Mouse (Mus musculus) liver, adult 2 months (tissue): ENCODE measurements around the gene Zbtb20. TPM values are rescaled to one million over a fixed set of nuclear protein-coding genes. Genes with fewer than 3 reads are reported as not detected.
A peak's percentile ranks its signal among the peaks of the same experiment; 100 is the strongest.

Experiments
- DNase-seq: peaks from one replicate; pipeline ENCODE4 v3.0.0-alpha.2; 2011; ENCODE audit warnings: low read depth, low spot score; ENCODE audit errors: extremely low read depth
- H3K27ac ChIP-seq: fragments of 200-500 bp; replicated peaks from 2 replicates; pipeline ENCODE4 v1.5.1; 2012; ENCODE audit warnings: low read depth, mild to moderate bottlenecking, control low read depth, inconsistent platforms, low read length; ENCODE audit not compliant: insufficient read depth
- H3K27me3 ChIP-seq: fragments of 200-500 bp; 2 replicates; pipeline ENCODE4 v1.6.1; 2012; ENCODE audit warnings: mild to moderate bottlenecking, moderate library complexity, low read length, inconsistent platforms; ENCODE audit not compliant: control insufficient read depth, insufficient read depth
- H3K36me3 ChIP-seq: fragments of 200-500 bp; 2 replicates; pipeline ENCODE4 v1.6.1; 2012; ENCODE audit warnings: low read length, inconsistent platforms; ENCODE audit not compliant: control insufficient read depth, insufficient read depth
- H3K4me1 ChIP-seq: fragments of 200-500 bp; 2 replicates; pipeline ENCODE4 v1.6.1; 2011; ENCODE audit warnings: low read length; ENCODE audit not compliant: control insufficient read depth, insufficient read depth
- H3K4me3 ChIP-seq: fragments of 200-500 bp; 2 replicates; pipeline ENCODE4 v1.5.1; 2011; ENCODE audit warnings: low read depth, mild to moderate bottlenecking, control low read depth, low read length, moderate library complexity; ENCODE audit not compliant: insufficient read depth
- H3K79me2 ChIP-seq: fragments of 200-500 bp; 2 replicates; pipeline ENCODE4 v1.6.1; 2012; ENCODE audit warnings: inconsistent platforms, mild to moderate bottlenecking, low read length, moderate library complexity; ENCODE audit not compliant: control insufficient read depth, insufficient read depth
- H3K9ac ChIP-seq: fragments of 200-500 bp; 2 replicates; pipeline ENCODE4 v1.6.1; 2012; ENCODE audit warnings: low read depth, mild to moderate bottlenecking, control low read depth, inconsistent platforms, low read length
- CTCF ChIP-seq: fragments of 200-500 bp; IDR thresholded peaks from 2 replicates; pipeline ENCODE4 v1.5.1; 2011; ENCODE audit warnings: low read depth, low read length, control low read depth
- POLR2A ChIP-seq: fragments of 200-500 bp; IDR thresholded peaks from 2 replicates; pipeline ENCODE4 v1.6.1; 2011; ENCODE audit warnings: low read length, control low read depth; ENCODE audit not compliant: insufficient read depth; ENCODE audit errors: extremely low read depth
- WGBS: fragments of 180-500 bp; shearing (Covaris S2); methylation state at CpG from one replicate; pipeline ENCODE4 v1.1.7; 2018; 5-methylcytosine and 5-hydroxymethylcytosine counted together
- polyA plus RNA-seq: library from polyadenylated mRNA; depleted of rRNA; stranded (reverse); fragments of >200 nt; gene quantifications from 2 replicates; pipeline ENCODE4 v1.2.3, GENCODE M21; 2012
- total RNA-seq: library from RNA; depleted of rRNA; stranded (reverse); fragments of >200 nt; gene quantifications from 2 replicates; pipeline ENCODE4 v1.2.3, GENCODE M21; 2014

Gene Zbtb20
- total and polyA plus RNA-seq, 2 experiments = 17.8 to 52.6 TPM

- Histone ChIP-seq H3K27ac (no peak overlapping the region), H3K27me3 (no peaks in the 10 kb centered on the region), H3K4me3 (no peak overlapping the region), H3K4me1 (peaks cover 5% of the 10 kb centered on the region; the same call in 1 of the 2 replicates), H3K36me3 (peaks cover 12% of the 10 kb centered on the region), H3K79me2 (peaks cover 6% of the 10 kb centered on the region; the same call in 1 of the 2 replicates), H3K9ac (no peak overlapping the region)
- no peak for DNase-seq
- WGBS = 89% methylated on average over 3 of the region's 3 CpGs
- TF ChIP-seq CTCF (no peak), POLR2A (no peak)
Observed at GRCm38 (mm10) chr16:43471060-43471459, 595.4 kb downstream of the Zbtb20 start.

GRCm38 (mm10) chr16:43474941-43475728 lies 599.5 kb downstream of the Zbtb20 start:
- H3K27ac ChIP-seq = no peak overlapping the region
- no peaks in the 10 kb centered on the region for H3K27me3 ChIP-seq
- 56% methylated on average over 11 of the region's 11 CpGs for WGBS
- peaks cover 8% of the 10 kb centered on the region; the same call in 1 of the 2 replicates for H3K4me1 ChIP-seq
- no peak overlapping the region for H3K4me3 ChIP-seq
- peaks cover 2% of the 10 kb centered on the region; the same call in 1 of the 2 replicates for H3K79me2 ChIP-seq
- DNase-seq = peak; percentile 62
- no peak for TF ChIP-seq POLR2A
- TF ChIP-seq CTCF = no peak
- H3K36me3 ChIP-seq = peaks cover 17% of the 10 kb centered on the region
- H3K9ac ChIP-seq = no peak overlapping the region

GRCm38 (mm10) chr16:43476921-43477320 lies 601.2 kb downstream of the Zbtb20 start:
- no peak for TF ChIP-seq CTCF
- no peak for TF ChIP-seq POLR2A
- Histone ChIP-seq H3K4me1 (peaks cover 8% of the 10 kb centered on the region; the same call in 1 of the 2 replicates), H3K79me2 (peaks cover 8% of the 10 kb centered on the region; the same call in 1 of the 2 replicates), H3K36me3 (peaks cover 12% of the 10 kb centered on the region), H3K27ac (no peak overlapping the region), H3K4me3 (no peak overlapping the region), H3K9ac (no peak overlapping the region), H3K27me3 (no peaks in the 10 kb centered on the region)
- no peak for DNase-seq
- WGBS = 82% methylated on average over 3 of the region's 3 CpGs

GRCm38 (mm10) chr16:43478352-43478751 lies 602.7 kb downstream of the Zbtb20 start:
- Histone ChIP-seq H3K9ac (no peak overlapping the region), H3K27me3 (no peaks in the 10 kb centered on the region), H3K79me2 (peaks cover 8% of the 10 kb centered on the region; the same call in 1 of the 2 replicates), H3K4me1 (peaks cover 7% of the 10 kb centered on the region; the same call in 1 of the 2 replicates), H3K4me3 (no peak overlapping the region), H3K36me3 (peaks cover 12% of the 10 kb centered on the region), H3K27ac (no peak overlapping the region)
- WGBS = 94% methylated on average over 1 of the region's 1 CpGs
- no peak for TF ChIP-seq CTCF
- TF ChIP-seq POLR2A = no peak
- no peak for DNase-seq

- no peak overlapping the region for H3K9ac ChIP-seq
- no peak for TF ChIP-seq POLR2A
- no peak for TF ChIP-seq CTCF
- H3K79me2 ChIP-seq = peaks cover 8% of the 10 kb centered on the region; the same call in 1 of the 2 replicates
- H3K36me3 ChIP-seq = peaks cover 12% of the 10 kb centered on the region
- peaks cover 2% of the 10 kb centered on the region; the same call in 1 of the 2 replicates for H3K4me1 ChIP-seq
- H3K4me3 ChIP-seq = no peak overlapping the region
- no peak for DNase-seq
- no peak overlapping the region for H3K27ac ChIP-seq
- WGBS = 95% methylated on average over 6 of the region's 6 CpGs
- H3K27me3 ChIP-seq = no peaks in the 10 kb centered on the region
Observed at GRCm38 (mm10) chr16:43480532-43480931, 604.9 kb downstream of the Zbtb20 start.

GRCm38 (mm10) chr16:43482125-43482524 lies 606.4 kb downstream of the Zbtb20 start:
- Histone ChIP-seq H3K4me3 (no peak overlapping the region), H3K4me1 (peaks cover under 1% of the 10 kb centered on the region; the same call in 1 of the 2 replicates), H3K36me3 (peaks cover 5% of the 10 kb centered on the region; the same call in 1 of the 2 replicates), H3K27me3 (no peaks in the 10 kb centered on the region), H3K27ac (no peak overlapping the region), H3K79me2 (peaks cover 10% of the 10 kb centered on the region; the same call in 1 of the 2 replicates), H3K9ac (no peak overlapping the region)
- WGBS = 80% methylated on average over 3 of the region's 3 CpGs
- DNase-seq = no peak
- no peak for TF ChIP-seq POLR2A
- TF ChIP-seq CTCF = no peak
